Mouse (Mus musculus): ENCODE results near the gene Cutal. TPM values are rescaled to one million over a fixed set of nuclear protein-coding genes. Genes with fewer than 3 reads are reported as not detected.
A peak's percentile ranks its signal among the peaks of the same experiment; 100 is the strongest.

Gene Cutal
- polyA plus RNA-seq, 1 experiment from 2014 or later = 33.2 TPM

- in situ Hi-C loops (cut with MboI; ENCODE audit: low pct_unique_long_range_greater_than_20kb) = no loop called here
- ATAC-seq (no peak), DNase-seq (ENCODE audit: low read depth, low spot score) (no peak)
- TF ChIP-seq CTCF (IDR thresholded peaks at IDR 0.05) = no peak
- H3K27me3 ChIP-seq = peaks cover 13% of the 10 kb centered on the region
- POLR2A ChIA-PET = no interaction called here
- CTCF ChIA-PET = no interaction called here
Measured at GRCm38 (mm10) chr2:34841706-34842105, 32.5 kb upstream of the Cutal start.

DNA sequence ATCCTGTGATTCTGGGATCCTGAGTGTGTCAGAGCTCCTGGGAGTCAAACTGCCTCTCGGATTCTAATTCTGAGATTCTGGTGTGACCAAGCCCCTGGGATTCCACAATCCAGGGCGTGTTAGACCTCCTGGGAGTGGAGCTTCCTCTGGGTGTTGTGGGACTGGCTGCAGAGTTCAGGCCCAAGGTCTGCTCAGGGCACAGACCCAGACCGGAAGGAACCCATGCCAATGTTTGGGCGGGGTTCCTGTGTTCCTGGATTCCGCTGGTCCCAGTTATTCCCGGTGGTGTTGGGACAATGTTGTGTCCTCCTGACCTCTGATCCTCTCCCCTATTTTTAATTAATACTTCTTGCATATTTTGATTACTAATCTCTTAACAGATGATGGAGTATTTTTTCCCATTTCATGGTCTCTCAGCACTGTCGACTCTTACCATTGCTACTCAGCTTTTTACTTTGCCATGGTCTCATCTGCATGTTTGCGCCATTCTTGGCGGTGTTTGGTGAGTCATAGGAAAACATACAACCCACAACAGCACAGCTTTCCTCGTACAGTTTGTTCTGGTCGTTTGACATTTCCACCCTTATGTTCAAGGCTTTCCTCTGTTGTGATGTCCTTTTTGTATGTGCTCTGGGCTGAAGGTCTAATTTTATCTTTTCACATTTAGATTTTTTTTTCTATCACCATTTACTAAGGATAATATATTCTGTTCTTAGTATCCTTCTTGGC lies 30.8 kb upstream of the Cutal start:
- H3K27me3 ChIP-seq = peaks cover 7% of the 10 kb centered on the region
- CTCF ChIA-PET = no interaction called here
- in situ Hi-C loops (cut with MboI; ENCODE audit: low pct_unique_long_range_greater_than_20kb) = no loop called here
- TF ChIP-seq CTCF (IDR thresholded peaks at IDR 0.05) = no peak
- no peak for DNase-seq (ENCODE audit: low read depth, low spot score)
- no peak for ATAC-seq
- POLR2A ChIA-PET = interaction anchor here (1.0 kb wide), 1 partner anchor 27 kb away, joined by 3 read pairs; no protein-coding TSS in a partner anchor

DNA sequence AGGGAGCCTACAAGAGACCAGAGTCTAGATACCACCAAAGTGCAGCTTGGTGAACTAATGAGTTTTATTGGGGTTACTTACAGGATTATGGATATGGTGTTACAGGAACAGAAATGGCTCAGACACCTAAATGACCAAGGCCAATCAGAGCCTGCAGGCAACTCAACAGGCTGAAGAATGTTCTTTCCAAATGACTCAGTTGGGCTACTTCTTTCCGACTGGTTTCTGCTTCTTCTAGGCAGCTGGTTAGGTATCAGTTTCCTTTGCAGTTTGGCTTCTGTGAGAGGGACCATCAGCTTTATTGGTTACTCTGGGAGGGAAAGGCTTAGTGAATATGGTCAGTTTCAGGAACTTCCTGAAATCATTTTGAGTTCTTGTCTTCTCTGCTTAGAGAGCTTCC lies 26.5 kb upstream of the Cutal start:
- in situ Hi-C loops (cut with MboI; ENCODE audit: low pct_unique_long_range_greater_than_20kb) = no loop called here

DNA sequence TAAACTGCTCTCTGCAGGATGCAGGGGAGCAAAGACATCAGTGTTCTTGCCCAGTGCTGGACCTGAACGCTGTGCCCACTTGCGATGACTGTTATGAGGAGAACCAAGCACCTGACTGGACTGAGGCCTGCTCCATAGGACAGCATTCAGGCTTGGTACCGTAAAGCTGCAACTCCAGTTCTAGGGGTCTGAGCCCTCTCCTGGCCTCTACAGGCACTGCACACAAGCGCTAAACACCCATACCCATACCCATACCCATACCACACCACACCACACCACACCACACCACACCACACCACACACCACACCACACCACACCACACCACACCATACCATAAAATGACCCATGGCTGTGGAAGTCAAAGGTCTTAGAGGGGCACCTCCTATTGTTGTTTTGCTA lies 18.9 kb upstream of the Cutal start:
- ChIA-PET POLR2A (interaction anchor here (1.6 kb wide), 1 partner anchor 15 kb away, joined by 4 read pairs; no protein-coding TSS in a partner anchor), CTCF (interaction anchor here (1.5 kb wide), 1 partner anchor 17 kb away, joined by 3 read pairs; no protein-coding TSS in a partner anchor)
- no peak for DNase-seq (ENCODE audit: low read depth, low spot score)
- no peak for ATAC-seq
- peak; percentile 24 for TF ChIP-seq CTCF (IDR thresholded peaks at IDR 0.05)
- H3K27me3 ChIP-seq = no peaks in the 10 kb centered on the region
- in situ Hi-C loops (cut with MboI; ENCODE audit: low pct_unique_long_range_greater_than_20kb) = no loop called here

More for the DNA sequence above, 26.5 kb upstream of the Cutal start:
- ATAC-seq (no peak), DNase-seq (ENCODE audit: low read depth, low spot score) (no peak)
- POLR2A ChIA-PET = interaction anchor here (0.9 kb wide), 1 partner anchor 23 kb away, joined by 3 read pairs; no protein-coding TSS in a partner anchor
- peaks cover 3% of the 10 kb centered on the region for H3K27me3 ChIP-seq
- no peak for TF ChIP-seq CTCF (IDR thresholded peaks at IDR 0.05)
- CTCF ChIA-PET = interaction anchor here (1.1 to 1.7 kb wide), 2 partner anchors 11 to 13 kb away, joined by 4 to 6 read pairs; no protein-coding TSS in a partner anchor

DNA sequence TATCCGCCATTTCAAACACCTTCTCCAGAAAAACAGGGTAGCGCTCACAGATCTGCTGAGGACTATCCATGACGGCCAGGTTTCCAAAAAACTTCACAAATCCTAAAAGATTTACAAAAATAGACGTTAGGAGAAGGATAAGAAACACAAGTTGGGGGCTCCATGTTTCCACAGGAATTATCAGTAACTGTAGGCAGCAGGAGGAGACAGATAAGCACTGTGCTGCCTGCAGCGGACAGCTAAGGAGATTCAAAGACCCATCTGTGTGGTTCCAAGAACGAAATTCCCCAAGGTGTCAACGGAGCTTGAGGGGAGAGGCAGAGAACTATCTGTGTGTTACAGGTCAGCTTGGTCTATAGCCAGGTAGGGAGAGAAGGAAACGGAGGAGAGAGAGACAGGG lies 16.5 kb upstream of the Cutal start:
- no peak for TF ChIP-seq CTCF (IDR thresholded peaks at IDR 0.05)
- ChIA-PET CTCF (interaction anchor here (1.2 kb wide), 1 partner anchor 9 kb away, joined by 3 read pairs; no protein-coding TSS in a partner anchor), POLR2A (no interaction called here)
- no peak for ATAC-seq
- in situ Hi-C loops (cut with MboI; ENCODE audit: low pct_unique_long_range_greater_than_20kb) = no loop called here
- no peak for DNase-seq (ENCODE audit: low read depth, low spot score)
- no peaks in the 10 kb centered on the region for H3K27me3 ChIP-seq

DNA sequence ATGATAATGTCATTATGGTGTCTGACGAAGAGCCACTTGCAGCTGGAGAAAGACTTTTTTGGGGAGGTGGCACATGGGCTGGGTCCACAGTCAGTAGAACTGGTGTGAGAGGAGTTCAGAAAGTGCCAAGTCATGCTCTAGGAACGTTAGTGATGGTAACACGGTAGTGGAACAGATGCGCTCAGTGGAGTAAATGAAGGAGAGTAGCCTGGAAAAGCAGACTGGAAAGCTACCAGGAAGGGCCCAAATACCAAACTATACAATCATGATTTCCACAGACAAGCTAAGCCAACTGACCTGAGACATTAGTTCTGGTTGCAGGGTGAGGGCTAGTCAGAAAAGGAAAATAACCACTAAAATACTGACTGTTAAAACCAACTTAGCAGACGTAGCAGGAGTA lies 4.5 kb upstream of the Cutal start:
- peak; percentile 48 for DNase-seq (ENCODE audit: low read depth, low spot score)
- ATAC-seq = no peak
- no peak for TF ChIP-seq CTCF (IDR thresholded peaks at IDR 0.05)
- ChIA-PET CTCF (interaction anchor here (1.1 kb wide), 1 partner anchor 35 kb away, joined by 3 read pairs; no protein-coding TSS in a partner anchor), POLR2A (interaction anchor here (1.1 to 1.5 kb wide), 3 partner anchors 14 to 22 kb away, joined by 3 to 4 read pairs (median 4); no protein-coding TSS in a partner anchor)
- in situ Hi-C loops (cut with MboI; ENCODE audit: low pct_unique_long_range_greater_than_20kb) = no loop called here
- no peaks in the 10 kb centered on the region for H3K27me3 ChIP-seq

DNA sequence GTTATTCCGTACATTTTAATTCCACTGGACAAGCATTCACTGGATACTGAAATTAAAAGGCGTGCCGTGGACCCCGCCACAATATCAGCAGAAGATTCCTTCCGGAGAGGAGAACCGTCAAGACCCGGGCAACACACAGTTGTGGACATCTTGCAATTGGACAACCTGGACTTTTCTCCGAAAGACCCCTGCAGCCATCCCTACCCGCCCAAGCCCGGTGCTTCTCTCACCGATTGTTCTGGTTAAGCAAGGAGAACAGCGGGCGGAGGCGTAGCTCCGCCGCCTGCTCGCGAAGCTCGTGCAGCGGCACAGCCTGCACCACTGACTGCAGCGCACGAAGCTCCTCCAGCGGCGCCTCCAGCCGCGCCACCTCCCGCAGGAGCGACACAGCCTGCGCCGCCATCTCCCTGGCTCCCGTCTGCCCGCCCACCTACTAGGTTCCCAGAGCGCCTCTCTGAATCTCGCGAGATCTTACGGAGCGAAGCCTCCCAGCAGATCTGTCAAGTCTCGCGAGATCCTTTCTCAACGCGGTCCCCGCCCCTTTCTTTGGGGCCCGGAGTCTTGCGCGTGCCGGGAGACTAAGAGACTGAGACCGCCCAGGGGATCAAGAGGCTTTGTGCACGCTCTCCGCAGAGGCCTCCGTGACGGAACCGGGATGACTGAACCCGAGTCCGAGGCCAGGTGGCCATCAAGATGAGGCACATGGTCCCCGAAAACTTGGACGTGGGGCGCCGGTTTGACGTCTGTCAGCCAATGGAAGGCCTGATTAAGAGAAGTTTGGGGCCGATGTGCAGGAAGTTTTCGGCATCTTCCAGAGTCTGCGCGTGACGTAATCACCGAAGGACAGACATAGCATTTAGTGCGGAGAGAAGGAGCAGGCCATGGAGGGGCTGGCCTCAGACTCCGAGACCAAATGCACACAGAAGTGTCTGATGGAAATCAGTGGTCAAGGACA lies 3.4 kb upstream of the Cutal start:
- in situ Hi-C loops (cut with MboI; ENCODE audit: low pct_unique_long_range_greater_than_20kb) = no loop called here
- no peaks in the 10 kb centered on the region for H3K27me3 ChIP-seq
- CTCF ChIA-PET = interaction anchor here (1.1 kb wide), 1 partner anchor 34 kb away, joined by 3 read pairs; no protein-coding TSS in a partner anchor
- peak; percentile 94 for DNase-seq (ENCODE audit: low read depth, low spot score)
- ATAC-seq = peak; percentile 83
- POLR2A ChIA-PET = interaction anchor here (0.7 to 1.5 kb wide), 6 partner anchors 10 to 43 kb away, joined by 3 to 4 read pairs (median 3); no protein-coding TSS in a partner anchor
- no peak for TF ChIP-seq CTCF (IDR thresholded peaks at IDR 0.05)

- DNase-seq (ENCODE audit: low read depth, low spot score) (peak; percentile 51), ATAC-seq (no peak)
- no peaks in the 10 kb centered on the region for H3K27me3 ChIP-seq
- in situ Hi-C loops (cut with MboI; ENCODE audit: low pct_unique_long_range_greater_than_20kb) = no loop called here
- CTCF ChIA-PET = no interaction called here
- POLR2A ChIA-PET = interaction anchor here (0.6 to 1.3 kb wide), 2 partner anchors 22 to 48 kb away, joined by 3 read pairs; no protein-coding TSS in a partner anchor
- TF ChIP-seq CTCF (IDR thresholded peaks at IDR 0.05) = no peak
Measured at GRCm38 (mm10) chr2:34874816-34875345, 685 bp downstream of the Cutal start, which contains the start of gene Psmd5. Gene Psmd5, minus strand, starts transcription at chr2:34874968.

GRCm38 (mm10) chr2:34880054-34880453 lies 5.9 kb downstream of the Cutal start:
- ATAC-seq = no peak
- POLR2A ChIA-PET = no interaction called here
- DNase-seq (ENCODE audit: low read depth, low spot score) = no peak
- H3K27me3 ChIP-seq = no peaks in the 10 kb centered on the region
- CTCF ChIA-PET = interaction anchor here (1.0 to 1.9 kb wide), 2 partner anchors 25 to 96 kb away, joined by 3 to 6 read pairs; no protein-coding TSS in a partner anchor
- in situ Hi-C loops (cut with MboI; ENCODE audit: low pct_unique_long_range_greater_than_20kb) = no loop called here
- no peak for TF ChIP-seq CTCF (IDR thresholded peaks at IDR 0.05)

DNA sequence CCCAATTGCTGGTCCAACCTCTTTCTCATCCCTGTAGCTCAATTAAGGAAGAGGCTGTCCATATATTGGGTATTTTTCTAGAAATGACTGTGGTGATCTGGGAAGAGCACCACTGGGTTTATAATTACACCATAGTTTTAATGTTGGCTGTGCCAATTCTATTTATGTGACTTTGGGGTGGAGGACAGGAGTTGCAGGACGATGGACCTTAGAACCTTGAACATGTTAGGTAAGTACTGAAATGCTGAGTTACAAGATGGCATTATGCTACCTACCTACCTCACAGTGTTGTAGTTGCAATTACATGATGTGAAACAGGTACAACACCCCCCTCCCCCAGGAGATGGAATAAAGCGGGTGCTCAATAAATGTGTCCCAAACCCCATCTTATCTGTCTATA lies 8.6 kb downstream of the Cutal start:
- H3K27me3 ChIP-seq = no peaks in the 10 kb centered on the region
- ChIA-PET CTCF (no interaction called here), POLR2A (no interaction called here)
- in situ Hi-C loops (cut with MboI; ENCODE audit: low pct_unique_long_range_greater_than_20kb) = no loop called here
- DNase-seq (ENCODE audit: low read depth, low spot score) (no peak), ATAC-seq (no peak)
- TF ChIP-seq CTCF (IDR thresholded peaks at IDR 0.05) = no peak

Data from Patski (cell line).